Mouse (Mus musculus) urinary bladder, postnatal 14 days (tissue): ENCODE data around the gene Prpf40a.

Source experiments
- DNase-seq: peaks from one replicate; pipeline ENCODE4 v3.0.0; 2021; ENCODE audit warnings: low spot score

Prpf40a gene

GRCm38 (mm10) chr2:53190684-53191511 lies at the start of gene Prpf40a:
Gene Prpf40a (minus strand): TSS chr2:53191284.
- DNase-seq, result peak; percentile 100

- no peak for DNase-seq
These were observed 31.2 kb upstream of the Prpf40a start for GRCm38 (mm10) chr2:53222242-53222641.

- DNase-seq, result no peak
These were observed 22.4 kb upstream of the Prpf40a start for GRCm38 (mm10) chr2:53213493-53213892.

- DNase-seq, result no peak
These were observed 15.7 kb upstream of the Prpf40a start for GRCm38 (mm10) chr2:53206749-53207148.

- no peak for DNase-seq
These were observed 13.5 kb upstream of the Prpf40a start for GRCm38 (mm10) chr2:53204373-53205274.

GRCm38 (mm10) chr2:53200164-53200885 lies 9.2 kb upstream of the Prpf40a start:
- no peak for DNase-seq

GRCm38 (mm10) chr2:53199203-53199602 lies 8.1 kb upstream of the Prpf40a start:
- no peak for DNase-seq

GRCm38 (mm10) chr2:53196431-53196830 lies 5.3 kb upstream of the Prpf40a start:
- no peak for DNase-seq

- DNase-seq, result no peak
These were observed 1.3 kb upstream of the Prpf40a start for GRCm38 (mm10) chr2:53192386-53192785.

- DNase-seq, result peak; percentile 98
These were observed 588 bp upstream of the Prpf40a start, which contains the start of gene Arl6ip6 for GRCm38 (mm10) chr2:53191523-53192220. Gene Arl6ip6 (plus strand): TSS chr2:53191726.

GRCm38 (mm10) chr2:53189811-53190210 lies 1.3 kb downstream of the Prpf40a start:
- DNase-seq, result no peak

- DNase-seq, result no peak
These were observed 11.2 kb downstream of the Prpf40a start for GRCm38 (mm10) chr2:53179876-53180275.

- DNase-seq, result no peak
These were observed 12.1 kb downstream of the Prpf40a start for GRCm38 (mm10) chr2:53178966-53179365.

GRCm38 (mm10) chr2:53173966-53174365 lies 17.1 kb downstream of the Prpf40a start:
- DNase-seq, result no peak

- no peak for DNase-seq
These were observed 44.2 kb downstream of the Prpf40a start for GRCm38 (mm10) chr2:53146852-53147251.

GRCm38 (mm10) chr2:53131567-53131966 lies 59.5 kb downstream of the Prpf40a start:
- DNase-seq, result no peak

- no peak for DNase-seq
These were observed 62.0 kb downstream of the Prpf40a start for GRCm38 (mm10) chr2:53129070-53129469.

GRCm38 (mm10) chr2:53125998-53126397 lies 65.1 kb downstream of the Prpf40a start:
- DNase-seq, result no peak

- DNase-seq, result peak; percentile 39
These were observed 69.3 kb downstream of the Prpf40a start for GRCm38 (mm10) chr2:53121797-53122196.

GRCm38 (mm10) chr2:53108547-53108946 lies 82.5 kb downstream of the Prpf40a start:
- no peak for DNase-seq

GRCm38 (mm10) chr2:53106472-53106871 lies 84.6 kb downstream of the Prpf40a start:
- DNase-seq, result no peak
